Mouse (Mus musculus) fat pad, adult 2 months (tissue): ENCODE results near the gene Phactr4.

ENCODE experiments used
- DNase-seq: peaks from one replicate; pipeline ENCODE4 v3.0.0-alpha.2; 2011; ENCODE audit warnings: low read depth, low spot score; ENCODE audit errors: extremely low read depth

Gene Phactr4

DNA sequence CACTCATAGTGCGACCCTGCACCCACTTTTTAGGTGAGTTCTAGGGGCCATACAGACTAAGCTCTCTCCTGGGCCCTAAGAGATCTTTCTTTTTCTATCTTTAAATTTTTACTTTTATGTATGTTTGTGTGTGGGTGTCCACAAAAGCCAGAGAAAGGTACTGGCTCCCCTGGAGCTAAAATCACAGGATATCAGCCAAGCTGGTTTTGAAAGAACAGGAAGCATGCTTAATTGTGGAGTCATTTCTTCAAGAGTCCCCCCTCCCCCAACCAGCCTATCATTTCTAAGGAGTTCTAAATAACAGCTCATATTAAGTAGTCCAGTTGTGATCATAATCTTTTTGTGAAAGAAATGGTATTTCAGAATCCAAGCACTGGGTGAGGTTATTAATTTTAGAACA, 48.5 kb downstream of the Phactr4 start:
- no peak for DNase-seq

DNA sequence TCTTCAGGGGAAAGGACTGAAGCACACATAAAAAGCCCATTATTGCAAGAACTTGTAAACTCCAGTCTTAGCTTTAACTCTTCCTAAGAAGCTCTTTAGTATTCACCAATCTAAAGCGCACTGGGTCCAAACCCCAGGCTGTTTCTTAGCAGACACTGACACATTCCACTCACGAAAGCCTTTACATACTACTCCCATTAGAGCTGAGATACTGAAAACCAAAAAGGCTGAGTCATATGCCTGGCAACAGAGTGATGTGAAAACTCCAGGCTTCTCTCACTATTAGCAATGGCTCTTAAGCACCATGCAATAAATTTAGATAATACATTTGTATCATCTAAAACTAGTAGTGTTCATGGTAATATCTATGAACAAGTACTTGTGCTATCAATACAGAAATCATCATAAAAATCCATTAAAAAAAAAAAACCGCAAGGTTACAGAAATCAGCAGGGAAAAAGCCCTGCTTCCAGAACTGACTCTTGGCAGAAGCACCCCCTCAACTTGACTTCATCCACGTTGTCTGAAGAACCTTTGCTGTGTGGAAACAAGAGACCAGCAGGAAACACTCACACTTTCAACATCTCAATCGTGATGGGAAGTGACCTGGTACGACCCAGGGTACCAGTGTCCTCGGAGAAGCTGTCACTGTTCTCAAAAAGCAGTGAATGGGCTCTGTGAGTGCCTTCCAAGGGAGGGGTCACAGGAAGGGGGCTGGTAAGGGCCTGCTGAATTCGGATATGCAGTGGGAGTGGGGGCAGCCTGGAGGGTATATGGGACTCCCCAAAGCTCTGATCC, 52.1 kb downstream of the Phactr4 start:
- no peak for DNase-seq

DNA sequence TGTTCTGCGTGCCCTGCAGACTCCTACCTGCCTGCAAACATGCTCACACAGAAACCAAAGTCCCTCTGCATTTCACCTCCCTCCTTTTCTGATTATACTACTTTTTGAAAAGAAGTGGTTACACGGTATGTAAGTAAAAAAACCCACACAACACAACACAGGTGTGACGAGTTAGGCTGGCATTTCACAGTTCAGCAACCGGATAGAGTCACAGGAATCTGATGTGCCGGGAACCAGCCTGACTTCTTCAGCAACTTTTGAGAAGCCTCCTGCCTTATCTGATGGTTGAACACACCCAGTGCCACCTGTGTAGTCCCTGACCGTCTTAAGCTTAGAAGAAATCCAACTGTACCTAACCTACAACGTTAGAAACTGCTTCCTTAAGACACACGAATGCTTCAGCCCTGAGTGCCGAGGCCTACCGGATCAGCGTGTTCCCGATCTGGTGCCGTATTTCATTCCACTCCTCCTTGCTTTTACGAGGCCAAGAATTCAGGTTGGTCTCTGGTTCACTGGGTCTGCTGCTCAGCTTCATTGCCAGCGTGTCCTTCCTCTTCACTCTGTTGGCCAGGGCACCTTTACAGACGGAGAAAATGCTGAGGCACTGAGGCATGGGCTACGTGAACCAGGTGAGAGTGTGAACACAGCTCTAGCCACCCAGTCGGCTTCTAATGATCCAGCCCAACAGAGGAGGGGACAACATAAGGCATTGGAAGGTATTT, 54.6 kb downstream of the Phactr4 start:
- no peak for DNase-seq

DNA sequence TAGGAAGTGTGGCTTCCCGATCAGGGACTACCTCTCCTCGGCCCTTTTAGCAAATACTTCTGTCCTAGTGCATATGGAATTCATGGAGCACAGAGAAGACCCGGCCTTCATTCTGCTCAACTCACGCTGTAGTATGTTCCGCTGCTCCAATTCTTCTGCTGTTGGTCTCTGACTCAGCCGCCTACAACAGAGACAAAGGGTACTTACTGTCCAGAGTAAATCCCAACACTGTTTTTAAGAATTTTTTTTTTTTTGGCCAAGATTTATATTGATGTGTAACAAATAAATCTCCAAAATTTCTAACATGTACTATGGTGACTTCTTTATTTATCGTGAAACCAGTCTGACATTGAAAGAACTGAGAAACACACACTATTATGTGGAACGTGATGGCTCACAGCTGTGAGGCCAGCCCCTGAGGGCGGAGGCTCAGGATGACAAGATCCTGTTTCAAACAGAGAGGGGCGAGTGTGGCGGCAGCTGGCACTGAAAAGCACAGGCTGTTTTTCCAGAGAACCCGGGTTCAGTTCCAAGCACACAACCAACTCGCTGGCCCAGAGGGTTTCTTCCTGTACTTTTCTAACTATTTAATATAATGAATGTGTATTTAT, 56.7 kb downstream of the Phactr4 start:
- DNase-seq: no peak

DNA sequence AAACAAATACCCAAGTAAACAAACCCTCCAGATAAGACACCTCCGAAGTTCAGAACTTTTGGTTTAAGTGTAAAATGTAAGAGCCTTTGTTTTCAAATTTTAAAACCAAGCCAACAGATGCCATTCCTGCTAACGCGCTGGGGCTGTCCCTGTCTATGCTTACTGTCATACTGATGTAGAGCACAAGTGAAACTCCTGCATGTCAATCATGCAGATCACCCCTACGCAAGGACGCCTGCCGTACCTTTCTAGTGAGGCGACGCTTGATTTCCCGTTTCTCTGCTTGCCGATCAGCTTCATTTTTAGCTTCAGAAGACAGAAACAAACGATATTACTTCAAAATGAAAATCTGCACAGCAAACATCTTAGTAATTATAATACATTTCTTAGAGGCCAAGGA, 58.8 kb downstream of the Phactr4 start:
- DNase-seq: no peak

DNA sequence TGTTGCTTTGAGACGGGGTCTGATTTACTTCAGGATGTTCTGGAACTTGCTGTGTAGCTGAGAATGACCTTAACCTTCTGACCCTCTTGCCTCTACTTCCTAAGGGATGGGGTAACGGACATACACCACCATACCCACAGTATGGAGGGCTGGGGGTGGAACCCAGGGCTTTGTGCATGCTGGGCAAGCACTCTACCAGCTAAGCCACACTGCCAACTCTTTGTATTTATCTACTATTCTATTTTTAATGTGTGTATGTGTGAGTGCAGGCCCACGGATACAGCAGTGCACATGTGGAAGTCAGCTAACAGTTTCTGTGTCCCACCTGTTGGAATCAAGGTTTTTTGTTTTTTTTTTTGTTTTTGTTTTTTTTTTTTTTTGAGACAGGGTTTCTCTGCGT, 62.8 kb downstream of the Phactr4 start:
- DNase-seq: no peak

DNA sequence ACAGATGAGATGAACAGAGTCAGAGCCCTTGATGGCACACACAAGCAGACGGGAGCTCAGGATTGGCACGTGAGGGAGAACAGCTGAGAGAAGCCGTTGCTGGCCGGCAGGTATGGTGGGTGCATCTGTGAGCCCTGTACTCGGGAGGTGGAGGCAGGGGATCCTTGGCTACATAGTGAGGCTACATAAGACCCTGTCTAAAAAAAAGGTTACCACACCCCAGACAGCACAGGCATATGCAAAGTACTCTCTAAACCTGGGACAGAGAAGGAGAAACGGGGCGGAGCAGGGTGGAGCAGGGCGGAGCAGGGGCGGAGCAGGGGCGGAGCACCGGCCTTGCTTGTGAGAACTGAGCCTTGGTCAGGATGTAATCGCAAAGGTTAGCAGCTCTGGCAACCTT, 66.1 kb downstream of the Phactr4 start:
- no peak for DNase-seq

DNA sequence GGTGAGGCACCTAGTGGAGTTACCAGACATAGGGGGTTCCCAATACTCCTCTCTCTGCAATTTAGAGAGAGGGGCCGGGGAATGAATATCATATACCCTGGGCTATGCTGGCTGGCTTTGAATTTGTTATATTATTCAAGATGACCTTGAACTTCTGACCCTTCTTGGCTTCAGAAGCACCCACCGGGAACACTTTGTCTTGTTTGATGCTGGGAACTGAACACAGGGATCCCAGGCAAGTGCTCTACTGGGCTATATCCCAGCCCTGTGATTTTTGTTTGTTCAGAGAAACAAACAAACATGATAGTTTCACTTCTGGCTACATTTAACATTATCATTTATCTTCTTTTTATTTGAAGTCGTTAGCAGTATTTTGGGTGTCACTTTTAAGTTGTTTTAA, 66.9 kb downstream of the Phactr4 start:
- no peak for DNase-seq

DNA sequence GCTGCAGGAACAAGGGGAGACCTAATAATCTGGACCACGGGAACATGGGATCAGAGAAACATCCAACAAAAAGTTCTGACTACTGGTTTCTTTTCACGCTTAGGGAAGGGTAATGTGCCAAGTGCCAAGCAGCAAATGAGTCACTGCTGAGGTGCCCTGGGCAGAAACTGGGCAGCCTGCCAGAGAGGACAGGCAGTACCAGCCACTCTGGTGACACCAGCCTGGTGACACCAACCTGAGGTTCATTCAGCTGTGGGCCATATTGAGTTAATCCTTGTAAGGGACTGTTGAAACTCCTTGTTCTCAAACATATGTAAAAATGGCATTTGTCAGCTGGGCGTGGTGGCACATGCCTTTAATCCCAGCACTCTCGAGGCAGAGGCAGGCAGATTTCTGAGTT, 67.7 kb downstream of the Phactr4 start:
- DNase-seq: peak; percentile 81

DNA sequence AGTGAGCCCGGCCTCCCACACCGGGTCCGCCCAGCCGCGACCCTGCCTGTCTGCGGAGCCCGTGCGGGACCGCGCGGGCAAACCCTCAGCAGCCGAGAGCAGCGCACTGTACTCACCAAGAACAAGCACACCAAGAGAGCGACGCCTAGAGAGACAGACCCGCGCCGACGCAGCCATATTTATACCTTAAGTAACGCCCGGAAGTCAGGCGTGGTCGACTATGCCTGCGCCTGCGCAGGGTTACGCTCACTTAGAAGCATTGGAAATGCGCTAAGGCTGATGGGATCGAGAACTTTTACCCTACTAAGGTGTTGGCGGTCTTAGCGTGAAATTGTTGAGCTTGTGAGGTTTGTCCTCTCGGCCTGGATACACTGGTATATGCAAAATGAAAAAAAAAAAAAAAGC, 68.8 kb downstream of the Phactr4 start, which contains the start of gene Rcc1:
Gene Rcc1, minus strand, starts transcription at position 125 of the 405 bp plus-strand sequence.
- peak; percentile 78 for DNase-seq

DNA sequence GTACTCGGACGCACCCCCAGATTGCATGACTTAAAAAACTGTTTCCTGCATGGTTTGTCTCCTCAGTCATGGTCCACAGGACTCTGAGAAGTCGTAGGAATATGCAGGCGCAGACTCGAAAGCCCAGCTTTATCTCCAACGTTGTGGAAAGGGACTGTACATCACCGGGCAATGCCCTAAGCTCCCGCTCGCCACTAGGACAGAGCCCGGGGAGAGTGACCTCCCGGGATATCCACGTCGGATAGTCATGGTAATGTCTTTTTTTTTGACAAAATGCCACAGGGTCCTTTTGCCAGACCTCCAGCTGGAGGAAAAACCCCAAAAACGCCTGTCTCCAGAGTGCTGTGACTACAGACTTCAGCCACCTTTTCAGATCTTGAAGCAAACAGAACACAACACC, 69.5 kb downstream of the Phactr4 start:
- DNase-seq: no peak

DNA sequence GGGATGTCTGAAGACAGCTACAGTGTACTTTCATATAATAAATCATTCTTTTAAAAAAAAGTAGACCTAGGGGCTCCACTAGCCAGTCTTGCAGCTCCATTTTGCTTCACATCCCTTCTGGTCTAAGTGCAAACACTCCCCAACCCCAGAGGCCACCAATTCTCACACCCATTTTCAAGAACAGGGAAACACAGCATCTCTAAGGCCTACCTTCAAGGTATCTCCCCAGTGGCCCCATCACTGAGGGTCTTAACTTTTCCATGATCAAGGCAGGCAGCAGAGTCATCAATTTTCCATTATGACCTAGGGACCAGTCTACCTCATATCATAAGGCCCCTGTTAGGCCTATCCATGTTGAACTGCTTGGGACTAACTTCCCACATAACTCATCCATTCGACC, 70.9 kb downstream of the Phactr4 start:
- DNase-seq: no peak

DNA sequence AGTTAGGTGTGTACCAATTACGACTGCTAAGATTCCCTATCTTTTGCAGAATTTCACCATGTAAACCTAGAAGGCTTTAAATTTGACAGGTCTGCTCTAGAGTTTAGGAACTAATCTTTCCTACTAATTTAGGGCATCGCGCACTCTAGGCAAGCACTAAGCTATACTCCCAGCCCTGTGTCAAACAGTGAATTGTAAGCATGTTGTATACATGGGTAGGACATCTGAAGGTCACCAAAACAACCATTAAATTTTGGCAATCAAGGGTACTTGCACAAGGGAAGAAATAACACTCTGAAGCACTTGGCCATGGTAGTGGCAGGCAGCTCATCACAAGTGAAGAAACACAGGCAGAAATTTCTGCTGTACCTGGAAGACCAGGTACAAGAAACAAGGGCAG, 71.4 kb downstream of the Phactr4 start:
- no peak for DNase-seq

DNA sequence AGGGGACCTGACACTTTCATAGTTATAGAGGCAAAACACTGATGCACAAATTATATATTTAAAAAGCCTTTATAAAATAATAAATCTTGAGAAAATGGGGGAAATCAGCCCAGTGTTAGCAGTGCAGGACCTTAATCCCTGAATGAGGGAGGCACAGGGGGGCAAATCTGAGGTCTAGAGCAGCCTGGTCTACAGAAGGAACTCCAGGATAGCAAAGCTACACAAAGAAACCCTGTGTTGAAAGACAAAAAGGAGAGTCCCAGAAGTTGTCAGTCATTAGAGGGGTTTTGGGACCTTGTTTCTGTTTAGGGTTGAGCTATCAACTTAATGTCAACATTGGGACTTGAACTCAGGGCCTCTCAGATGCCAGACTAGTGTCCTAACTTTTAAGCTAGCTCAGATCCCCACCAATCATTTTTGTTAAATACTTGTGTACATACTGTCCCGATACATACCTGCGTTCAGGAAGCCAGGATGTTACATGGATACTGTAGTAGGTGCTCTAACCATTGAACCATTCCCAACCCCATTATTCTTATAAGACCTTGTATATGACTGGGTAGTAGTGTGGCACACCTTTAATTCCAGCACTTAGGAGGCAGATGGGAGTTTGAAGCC, 72.1 kb downstream of the Phactr4 start:
- DNase-seq: no peak

DNA sequence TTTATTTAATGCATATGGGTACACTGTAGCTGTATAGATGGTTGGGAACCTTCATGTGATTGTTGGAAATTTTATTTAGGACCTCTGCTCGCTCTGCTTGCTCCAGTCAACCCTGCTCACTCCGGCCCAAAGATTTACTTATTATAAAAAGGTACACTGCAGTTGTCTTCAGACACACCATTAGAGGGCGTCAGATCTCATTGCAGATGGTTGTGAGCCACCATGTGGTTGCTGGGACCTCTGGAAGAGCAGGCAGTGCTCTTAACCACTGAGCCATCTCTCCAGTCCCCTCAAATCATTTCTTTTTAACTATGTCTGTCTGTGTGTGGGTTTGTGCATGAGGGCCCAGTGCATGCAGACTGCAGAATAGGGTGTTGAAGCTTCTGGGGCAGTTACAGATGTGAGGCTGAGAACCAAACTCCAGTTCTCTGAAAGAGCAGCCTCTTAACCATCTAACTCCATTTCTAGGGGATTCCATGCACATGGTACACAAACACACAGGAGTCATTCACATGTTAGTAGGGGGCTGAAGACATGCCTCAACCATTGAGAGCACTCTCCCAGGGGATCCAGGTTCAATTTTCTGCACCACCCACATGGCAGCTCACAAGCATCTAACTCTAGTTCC, 72.7 kb downstream of the Phactr4 start:
- DNase-seq: no peak

DNA sequence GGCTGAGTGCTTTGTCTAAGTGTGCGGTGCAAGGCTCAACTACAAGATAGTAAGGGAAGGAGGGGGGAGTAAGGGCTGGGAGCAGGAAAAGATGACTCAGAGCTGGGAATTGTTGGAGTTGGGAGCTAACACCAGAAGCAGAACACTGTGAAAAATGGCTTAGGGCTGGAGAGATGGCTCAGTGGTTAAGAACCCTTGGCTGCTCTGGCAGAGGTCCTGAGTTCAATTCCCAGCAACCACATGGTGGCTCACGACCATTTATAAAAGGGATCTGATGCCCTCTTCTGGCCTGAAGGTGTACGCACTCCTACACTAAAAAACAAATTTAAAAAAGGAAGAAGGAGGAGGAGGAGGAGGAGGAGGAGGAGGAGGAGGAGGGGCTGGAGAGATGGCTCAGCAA, 75.6 kb downstream of the Phactr4 start:
- no peak for DNase-seq

DNA sequence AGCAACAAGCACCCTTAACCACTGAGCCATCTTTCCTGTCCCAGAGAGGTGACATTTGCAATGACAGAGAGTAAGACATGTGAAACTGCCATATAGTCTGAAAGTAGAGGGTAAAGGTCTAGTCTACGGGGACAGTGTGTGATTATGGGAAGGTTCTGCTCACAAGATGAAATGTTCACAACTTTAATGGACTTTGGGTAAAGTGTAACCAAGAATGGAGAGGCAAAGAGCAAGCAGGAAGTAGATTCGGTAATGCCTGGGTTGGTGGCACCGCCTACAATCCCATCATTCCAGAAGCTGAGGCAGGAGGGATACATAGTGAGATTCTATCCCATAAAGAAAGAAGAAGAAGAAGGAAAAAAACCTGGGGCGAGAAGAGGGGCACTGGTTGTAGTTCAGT, 76.0 kb downstream of the Phactr4 start:
- no peak for DNase-seq

DNA sequence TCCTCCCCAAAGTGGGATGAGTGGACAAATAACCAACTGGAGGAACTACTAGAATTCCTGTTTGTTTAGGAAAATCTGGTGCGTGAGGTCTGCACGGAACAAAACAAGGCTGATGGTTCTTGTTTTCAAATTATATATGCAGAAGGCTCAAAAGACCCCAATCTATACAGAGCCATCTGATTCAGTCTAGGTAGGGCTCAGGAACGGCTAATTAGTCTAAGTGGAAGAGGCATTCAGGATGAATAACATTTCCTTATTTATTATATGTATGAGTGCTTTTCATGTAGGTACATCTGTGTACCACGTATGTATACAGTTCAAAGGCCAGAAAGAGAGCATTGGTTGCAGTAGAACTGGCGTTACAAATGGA, 76.5 kb downstream of the Phactr4 start:
- DNase-seq: no peak

DNA sequence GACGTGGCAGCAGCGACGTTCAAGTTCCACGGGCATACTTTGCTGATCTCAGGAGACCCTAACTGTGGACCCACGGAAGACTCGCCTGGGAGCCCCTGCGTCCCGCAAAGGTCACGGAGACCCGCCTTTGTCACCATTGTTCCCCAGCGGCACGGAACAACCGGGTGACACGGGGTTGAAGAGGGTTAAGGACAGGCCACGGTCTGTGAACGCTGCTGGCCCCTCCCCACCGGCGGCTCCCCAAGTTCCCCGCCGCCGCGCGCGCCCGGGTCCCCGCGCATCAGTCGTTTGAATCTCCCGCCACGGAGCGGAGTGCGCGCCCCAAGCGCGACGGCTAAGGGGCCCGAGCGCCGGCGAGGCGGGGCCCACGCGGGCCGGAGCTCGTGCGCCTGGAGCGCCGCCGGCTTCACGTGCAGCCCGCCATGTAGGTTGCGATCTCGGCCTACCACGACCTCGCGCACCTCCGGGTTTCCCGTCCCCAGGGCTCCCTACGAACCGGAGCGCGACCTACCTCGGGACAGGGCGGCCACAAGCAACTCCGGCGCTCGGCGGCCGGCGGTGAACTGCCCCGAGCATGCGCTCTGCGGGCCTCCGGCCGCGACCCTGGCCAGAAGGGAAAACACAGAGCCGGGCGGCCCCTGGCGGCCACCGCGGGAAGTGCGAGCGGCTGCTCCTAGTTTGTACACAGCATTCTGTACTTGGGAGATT, 77.0 kb downstream of the Phactr4 start:
- no peak for DNase-seq

DNA sequence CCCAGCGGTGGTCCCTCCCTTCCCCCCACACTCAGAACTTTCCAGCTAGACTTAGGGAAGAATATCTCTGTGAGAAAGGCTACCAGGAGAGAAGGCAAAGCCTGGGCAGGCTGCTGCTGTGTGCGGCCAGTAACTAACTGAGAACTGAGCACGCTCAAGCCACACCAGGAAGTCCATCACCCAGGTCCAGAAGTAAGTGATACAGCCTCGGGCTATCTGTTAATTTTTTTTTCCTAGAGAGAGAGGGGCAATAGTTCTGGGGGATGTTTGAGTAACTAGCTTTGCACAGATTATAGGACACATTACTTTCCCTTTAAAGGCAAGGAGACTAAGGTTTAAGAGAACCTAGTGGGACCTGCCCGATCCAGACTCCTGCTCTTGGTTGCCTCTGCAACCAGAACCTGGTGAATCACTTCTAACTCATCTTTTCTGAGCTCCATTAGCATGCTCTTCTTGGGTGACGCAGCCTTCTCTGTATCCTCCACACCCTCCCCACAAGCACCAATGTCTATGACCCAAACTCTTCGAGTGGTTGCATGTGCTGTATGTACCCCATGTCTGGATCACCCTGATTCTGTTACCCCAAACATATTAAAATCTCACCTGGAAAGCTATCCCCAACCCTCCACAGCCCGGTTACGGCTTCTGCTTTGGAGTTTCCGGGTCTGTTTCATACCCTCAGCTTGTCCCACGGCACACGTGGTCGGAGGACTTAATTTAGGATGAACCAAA, 77.7 kb downstream of the Phactr4 start:
- no peak for DNase-seq
